Mouse (Mus musculus) hindlimb bud, embryonic 11.5 days (tissue): Measurements from ENCODE around the gene Mcm8.

Experiments
- DNase-seq: peaks from one replicate; pipeline ENCODE4 v3.0.0-alpha.2; 2012; ENCODE audit warnings: low read depth, low spot score; ENCODE audit errors: extremely low spot score

The Mcm8 gene

GRCm38 (mm10) chr2:132815608-132816314 lies at the start of gene Mcm8, which contains the start of gene Trmt6:
TSS of gene Mcm8 (plus strand) at chr2:132816141.
TSS of gene Trmt6 (minus strand) at chr2:132816055.
- DNase-seq, result peak; percentile 97

GRCm38 (mm10) chr2:132770822-132771221 lies 45.1 kb upstream of the Mcm8 start:
- no peak for DNase-seq

GRCm38 (mm10) chr2:132780978-132781377 lies 35.0 kb upstream of the Mcm8 start, which contains the start of gene Chgb:
TSS of gene Chgb (plus strand) at chr2:132781278.
- DNase-seq, result no peak

GRCm38 (mm10) chr2:132781439-132782068 lies 34.4 kb upstream of the Mcm8 start:
- peak; percentile 89 for DNase-seq

GRCm38 (mm10) chr2:132784039-132784438 lies 31.9 kb upstream of the Mcm8 start:
- no peak for DNase-seq

GRCm38 (mm10) chr2:132793441-132794203 lies 22.3 kb upstream of the Mcm8 start:
- DNase-seq, result no peak

GRCm38 (mm10) chr2:132794204-132794586 lies 21.7 kb upstream of the Mcm8 start:
- no peak for DNase-seq

- no peak for DNase-seq
These were observed 13.0 kb upstream of the Mcm8 start for GRCm38 (mm10) chr2:132802976-132803375.

- DNase-seq, result no peak
These were observed 25.1 kb downstream of the Mcm8 start for GRCm38 (mm10) chr2:132841071-132841470.

- peak; percentile 89 for DNase-seq
These were observed 30.7 kb downstream of the Mcm8 start, which contains the start of gene Crls1 for GRCm38 (mm10) chr2:132846407-132847358. TSS of gene Crls1 (plus strand) at chr2:132846666.

- DNase-seq, result no peak
These were observed 31.6 kb downstream of the Mcm8 start for GRCm38 (mm10) chr2:132847581-132847980.

GRCm38 (mm10) chr2:132848361-132848760 lies 32.4 kb downstream of the Mcm8 start:
- DNase-seq, result no peak

- no peak for DNase-seq
These were observed 33.2 kb downstream of the Mcm8 start for GRCm38 (mm10) chr2:132849141-132849540.

GRCm38 (mm10) chr2:132853051-132853450 lies 37.1 kb downstream of the Mcm8 start:
- DNase-seq, result no peak

- no peak for DNase-seq
These were observed 40.4 kb downstream of the Mcm8 start for GRCm38 (mm10) chr2:132856333-132856732.

GRCm38 (mm10) chr2:132860435-132860834 lies 44.5 kb downstream of the Mcm8 start:
- DNase-seq, result no peak

- no peak for DNase-seq
These were observed 45.5 kb downstream of the Mcm8 start for GRCm38 (mm10) chr2:132861456-132861855.

GRCm38 (mm10) chr2:132863325-132863724 lies 47.4 kb downstream of the Mcm8 start:
- DNase-seq, result no peak

GRCm38 (mm10) chr2:132867521-132867920 lies 51.6 kb downstream of the Mcm8 start:
- no peak for DNase-seq

- DNase-seq, result no peak
These were observed 53.7 kb downstream of the Mcm8 start for GRCm38 (mm10) chr2:132869682-132870081.
